Comparison of ENCODE assay signal across 8 mouse cellular contexts in the genomic region with DNA sequence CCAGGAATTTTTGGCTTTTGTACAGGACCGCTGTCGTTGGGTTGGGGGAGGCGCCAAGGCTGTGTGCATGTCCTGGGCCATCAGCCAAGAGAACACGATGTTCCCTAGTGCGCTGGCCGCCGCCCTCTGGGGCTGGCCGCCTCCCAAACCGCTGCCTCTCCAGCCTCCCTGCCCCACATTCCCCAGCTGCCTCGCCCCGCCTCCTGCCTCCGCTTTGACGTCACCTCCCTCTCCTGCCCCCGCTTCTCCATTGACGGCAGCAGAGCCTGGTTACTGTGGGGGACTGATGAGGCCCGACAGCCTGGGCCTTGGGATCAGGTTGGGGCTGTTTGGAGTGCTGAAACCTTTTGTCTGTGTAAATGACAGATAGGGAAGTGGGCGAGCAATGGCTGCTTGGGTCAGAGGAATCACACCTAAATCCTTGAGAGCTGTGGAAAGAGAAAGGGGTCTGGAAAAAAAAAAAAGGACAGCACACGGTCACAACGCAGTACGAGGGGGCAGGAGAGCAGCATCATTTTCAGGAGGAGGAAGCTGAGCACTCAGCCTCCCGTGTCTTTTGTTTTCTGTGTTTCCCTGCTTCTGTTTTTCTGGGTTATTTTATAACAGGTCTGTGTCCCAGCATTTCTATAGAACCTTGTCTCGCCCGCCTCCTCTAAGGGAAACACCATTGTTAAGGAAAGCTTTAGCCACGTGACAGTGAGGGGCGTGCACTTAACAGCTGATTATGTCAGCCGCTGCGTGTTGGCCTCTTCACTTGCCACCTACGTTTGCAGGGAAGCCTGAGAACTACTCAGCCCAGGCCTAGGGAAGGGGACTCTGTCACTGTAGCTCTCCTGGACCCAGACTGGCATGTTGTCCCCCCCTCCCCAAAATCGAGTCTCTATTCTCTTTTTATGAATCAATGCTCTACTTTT. TPM values are rescaled to one million over a fixed set of nuclear protein-coding genes. Genes with fewer than 3 reads are reported as not detected.
DNase-seq lines count a peak whose midpoint lies in the region; ATAC-seq and TF ChIP-seq lines count a peak whose summit lies in the region.

No protein-coding gene starts in this region.

- peaks cover 11% of the 10 kb centered on the region; the same call in 1 of the 2 replicates for H3K4me1 ChIP-seq in intestine, postnatal 0 days (replicated peaks; ENCODE audit: control insufficient read depth, insufficient read depth, low read length)
- H3K4me1 ChIP-seq in midbrain, embryonic 11.5 days (ENCODE audit: control insufficient read depth, insufficient read depth, low read length) = peaks cover 50% of the 10 kb centered on the region

- no peaks in the 10 kb centered on the region for H3K27me3 ChIP-seq in intestine, postnatal 0 days (replicated peaks; ENCODE audit: control insufficient read depth, insufficient read depth, low read length)
- 0 out of 2 replicates have a peak, but pooled peaks cover 2% of the 10 kb centered on the region for H3K27me3 ChIP-seq in midbrain, embryonic 11.5 days (ENCODE audit: control insufficient read depth, insufficient read depth, low read length)

- H3K9me3 ChIP-seq in intestine, postnatal 0 days (ENCODE audit: control insufficient read depth) = no peaks in the 10 kb centered on the region
- no peaks in the 10 kb centered on the region for H3K9me3 ChIP-seq in midbrain, embryonic 11.5 days (ENCODE audit: control insufficient read depth, low read length)

- H3K27ac ChIP-seq in intestine, postnatal 0 days (ENCODE audit: low read depth, low read length) = peak overlapping the region; percentile 99
- H3K27ac ChIP-seq in midbrain, embryonic 11.5 days (ENCODE audit: low read depth, low read length) = peak overlapping the region; percentile 45; the same call in 1 of the 2 replicates

- peak overlapping the region; percentile 96 for H3K9ac ChIP-seq in intestine, postnatal 0 days (ENCODE audit: low read depth, low read length)
- H3K9ac ChIP-seq in midbrain, embryonic 11.5 days (ENCODE audit: low read length) = peak overlapping the region; percentile 52

- intact Hi-C loops in left cerebral cortex, postnatal 4 days (cut with DNase I) = no loop called here

- peak overlapping the region; percentile 85 for H3K4me2 ChIP-seq in intestine, postnatal 0 days (replicated peaks; ENCODE audit: low read depth)
- H3K4me2 ChIP-seq in midbrain, embryonic 11.5 days = peak overlapping the region; percentile 92

- H3K36me3 ChIP-seq in intestine, postnatal 0 days (ENCODE audit: control insufficient read depth, insufficient read depth) = peaks cover 22% of the 10 kb centered on the region
- H3K36me3 ChIP-seq in midbrain, embryonic 11.5 days (ENCODE audit: control insufficient read depth, insufficient read depth, low read length) = no peaks in the 10 kb centered on the region

- WGBS in intestine, postnatal 0 days = under 1% methylated on average over 29 of the region's 29 CpGs
- 2% methylated on average over 29 of the region's 29 CpGs for WGBS in midbrain, embryonic 11.5 days

- TF ChIP-seq CTCF in intestine, postnatal 0 days (IDR thresholded peaks at IDR 0.05; ENCODE audit: low read depth) = no peak

- peak overlapping the region; percentile 81 for H3K4me3 ChIP-seq in intestine, postnatal 0 days (ENCODE audit: low read depth, low read length)
- peak overlapping the region; percentile 22 for H3K4me3 ChIP-seq in midbrain, embryonic 11.5 days (ENCODE audit: low read depth, low read length)

- peak; percentile 99 for DNase-seq in adrenal gland, adult 18-20 months (ENCODE audit: low spot score in 2 of 2)
- DNase-seq in embryo, embryonic 9.5 days (ENCODE audit: extremely low spot score) = peak; percentile 91
- DNase-seq in gastrocnemius, postnatal 4 days (ENCODE audit: low spot score in 2 of 2) = peak; percentile 99 to 100
- peak; percentile 93 for DNase-seq in left cerebral cortex, postnatal 4 days
- DNase-seq in midbrain, embryonic 11.5 days (ENCODE audit: low spot score, missing footprints) = peak; percentile 94
- DNase-seq in skeletal muscle tissue, adult 2 months (ENCODE audit: low read depth, low spot score) = peak; percentile 100

- peak; percentile 69 for ATAC-seq in intestine, postnatal 0 days
- peak; percentile 13; the same call in 1 of the 2 replicates for ATAC-seq in midbrain, embryonic 11.5 days (ENCODE audit: low FRiP score)
- no peak for ATAC-seq in activated CD4-positive, CD25-positive, alpha-beta regulatory T cell, adult 4 months

RNA-seq across cellular contexts. Expression of a gene that starts 2.2 kb away (rescaled TPM):
- total RNA-seq in adrenal gland, adult 18-20 months (2021) = 10 to 100 TPM; 66.6 to 77.7 TPM
- 10 to 100 TPM; 32.1 to 49.3 TPM for total RNA-seq in gastrocnemius, postnatal 4 days (2021)
- 7.2 and 11.3 TPM in 2 replicates for polyA plus RNA-seq in intestine, postnatal 0 days (2015; fragmentation: Nextera tagmentation; extraction: Ambion mirVana)
- total RNA-seq in left cerebral cortex, postnatal 4 days (2021) = 10 to 100 TPM; 52.8 to 58.0 TPM
- polyA plus RNA-seq in midbrain, embryonic 11.5 days (2014; fragmentation: Nextera tagmentation; extraction: Ambion mirVana) = 6.0 and 7.3 TPM in 2 replicates
- polyA plus RNA-seq in activated CD4-positive, CD25-positive, alpha-beta regulatory T cell, adult 4 months (2017; shearing (Covaris generic)) = 1 to 10 TPM; 4.5 to 6.7 TPM

RNA-seq across cellular contexts. Expression of a gene that starts 9.0 kb away (rescaled TPM):
- 100 to 1,000 TPM; 106 to 137 TPM for total RNA-seq in adrenal gland, adult 18-20 months (2021)
- 10 to 100 TPM; 61.1 to 70.4 TPM for total RNA-seq in gastrocnemius, postnatal 4 days (2021)
- polyA plus RNA-seq in intestine, postnatal 0 days (2015; fragmentation: Nextera tagmentation; extraction: Ambion mirVana) = 45.3 and 50.3 TPM in 2 replicates
- 100 to 1,000 TPM; 579 to 594 TPM for total RNA-seq in left cerebral cortex, postnatal 4 days (2021)
- 72.4 and 73.5 TPM in 2 replicates for polyA plus RNA-seq in midbrain, embryonic 11.5 days (2014; fragmentation: Nextera tagmentation; extraction: Ambion mirVana)
- polyA plus RNA-seq in activated CD4-positive, CD25-positive, alpha-beta regulatory T cell, adult 4 months (2017; shearing (Covaris generic)) = 10 to 100 TPM; 27.6 to 27.9 TPM

RNA-seq across cellular contexts. Expression of a gene that starts 23.0 kb away (rescaled TPM):
- total RNA-seq in adrenal gland, adult 18-20 months (2021) = under 1 TPM in 1 of 2 experiments, not detected in 1; 0.26 TPM
- under 1 TPM; 0.34 to 0.54 TPM for total RNA-seq in gastrocnemius, postnatal 4 days (2021)
- polyA plus RNA-seq in intestine, postnatal 0 days (2015; fragmentation: Nextera tagmentation; extraction: Ambion mirVana) = 0.21 and 0.37 TPM in 2 replicates
- total RNA-seq in left cerebral cortex, postnatal 4 days (2021) = 1 to 10 TPM; 2.3 to 2.6 TPM
- 0.17 and 0.33 TPM in 2 replicates for polyA plus RNA-seq in midbrain, embryonic 11.5 days (2014; fragmentation: Nextera tagmentation; extraction: Ambion mirVana)
- not detected for polyA plus RNA-seq in activated CD4-positive, CD25-positive, alpha-beta regulatory T cell, adult 4 months (2017; shearing (Covaris generic))

RNA-seq across cellular contexts. Expression of a gene that starts 25.1 kb away (rescaled TPM):
- under 1 TPM; 0.43 to 0.61 TPM for total RNA-seq in adrenal gland, adult 18-20 months (2021)
- total RNA-seq in gastrocnemius, postnatal 4 days (2021) = under 1 TPM; 0.29 to 0.56 TPM
- 0.12 and 0.37 TPM in 2 replicates for polyA plus RNA-seq in intestine, postnatal 0 days (2015; fragmentation: Nextera tagmentation; extraction: Ambion mirVana)
- 1 to 10 TPM; 1.2 to 1.7 TPM for total RNA-seq in left cerebral cortex, postnatal 4 days (2021)
- polyA plus RNA-seq in midbrain, embryonic 11.5 days (2014; fragmentation: Nextera tagmentation; extraction: Ambion mirVana) = 0.11 TPM in 1 of 2 replicates, not detected in the other
- polyA plus RNA-seq in activated CD4-positive, CD25-positive, alpha-beta regulatory T cell, adult 4 months (2017; shearing (Covaris generic)) = not detected

RNA-seq across cellular contexts. Expression of a gene that starts 26.6 kb away (rescaled TPM):
- 10 to 100 TPM in 1 of 2 experiments, 1 to 10 TPM in 1; 8.1 to 11.9 TPM for total RNA-seq in adrenal gland, adult 18-20 months (2021)
- 10 to 100 TPM; 11.7 to 14.3 TPM for total RNA-seq in gastrocnemius, postnatal 4 days (2021)
- polyA plus RNA-seq in intestine, postnatal 0 days (2015; fragmentation: Nextera tagmentation; extraction: Ambion mirVana) = 14.5 TPM in 2 replicates
- 10 to 100 TPM; 13.9 to 14.8 TPM for total RNA-seq in left cerebral cortex, postnatal 4 days (2021)
- polyA plus RNA-seq in midbrain, embryonic 11.5 days (2014; fragmentation: Nextera tagmentation; extraction: Ambion mirVana) = 53.5 and 57.7 TPM in 2 replicates
- polyA plus RNA-seq in activated CD4-positive, CD25-positive, alpha-beta regulatory T cell, adult 4 months (2017; shearing (Covaris generic)) = 1 to 10 TPM; 4.4 to 7.1 TPM

Comparison
In these comparisons a context has a peak if more than half of its experiments do, and no peak if none do; other contexts are left out.
1. RNA of a gene that starts 9.0 kb away (total RNA-seq): 579 to 594 TPM in left cerebral cortex, postnatal 4 days; 106 to 137 TPM in adrenal gland, adult 18-20 months and 61.1 to 70.4 TPM in gastrocnemius, postnatal 4 days; every median in the first group is over 4 times any median in the second.
2. Peak in every context shown above with its lines, with median percentiles within 50 percentile points of each other: DNase-seq.